Mouse (Mus musculus): ENCODE results near the gene Gm9639. TPM values are rescaled to one million over a fixed set of nuclear protein-coding genes. Genes with fewer than 3 reads are reported as not detected.
"Not testable (repeated sequence)": the region's sequence is repeated elsewhere in the genome, so short reads cannot be mapped to it uniquely, and the experiment has no call there.

Gm9639 gene
- total and polyA plus RNA-seq, 3 experiments, result not detected

GRCm38 (mm10) chr10:77798921-77799508 is 4.1 kb upstream of the Gm9639 start, which contains the start of gene Gm19668:
Gene Gm19668, minus strand, starts transcription at chr10:77799133.
- TF ChIP-seq MYB (IDR thresholded peaks at IDR 0.05; ENCODE audit: low read depth, low read length), result no peak
- TF ChIP-seq JUND (IDR thresholded peaks at IDR 0.05; ENCODE audit: low read depth, low read length), result no peak
- no peak for TF ChIP-seq CHD1 (IDR thresholded peaks at IDR 0.05; ENCODE audit: low read depth, low read length)
- no peak for TF ChIP-seq ZMIZ1 (IDR thresholded peaks at IDR 0.05; ENCODE audit: low read depth, low read length)
- no peak for TF ChIP-seq GABPA (IDR thresholded peaks at IDR 0.05; ENCODE audit: low read depth, low read length)
- TF ChIP-seq TCF12 (IDR thresholded peaks at IDR 0.05; ENCODE audit: low read depth, low read length), result no peak
- no peak for TF ChIP-seq CTCF (IDR thresholded peaks at IDR 0.05 in 2 of 3, conservative IDR thresholded peaks at IDR 0.05 in 1 of 3; ENCODE audit: control insufficient read depth in 1 of 3, insufficient read depth in 1 of 3, low read depth in 2 of 3, low read length in 3 of 3, poor library complexity in 1 of 3, severe bottlenecking in 1 of 3)
- TF ChIP-seq RAD21 (IDR thresholded peaks at IDR 0.05; ENCODE audit: low read depth, low read length), result no peak
- no peak for TF ChIP-seq HCFC1 (IDR thresholded peaks at IDR 0.05; ENCODE audit: low read depth, low read length)
- no peak for TF ChIP-seq MAZ (IDR thresholded peaks at IDR 0.05; ENCODE audit: low read depth, low read length)
- no peak for TF ChIP-seq POLR2AphosphoS2 (IDR thresholded peaks at IDR 0.05; ENCODE audit: low read length)
- no peak for TF ChIP-seq NRF1 (IDR thresholded peaks at IDR 0.05; ENCODE audit: insufficient read depth, low read depth, low read length, poor library complexity, severe bottlenecking)
- no peak for TF ChIP-seq UBTF (IDR thresholded peaks at IDR 0.05; ENCODE audit: borderline replicate concordance, insufficient read depth, low read depth, low read length)
- TF ChIP-seq TAL1 (IDR thresholded peaks at IDR 0.05; ENCODE audit: low read length), result no peak
- peaks cover 5 to 8% of the 10 kb centered on the region in 2 experiments for H3K27me3 ChIP-seq (ENCODE audit: control insufficient read depth in 1 of 2, insufficient read depth in 2 of 2, low read length in 2 of 2)
- no peak within 1 kb of the TSS for H3K4me3 ChIP-seq (ENCODE audit: control insufficient read depth in 1 of 2, insufficient read depth in 1 of 2, low read depth in 2 of 2, low read length in 2 of 2)
- H3K79me2 ChIP-seq (ENCODE audit: control insufficient read depth, insufficient read depth, low read length, poor library complexity), result no peaks in the 10 kb centered on the region
- no peak within 1 kb of the TSS for H3K9ac ChIP-seq (ENCODE audit: control insufficient read depth, low read depth, low read length, poor library complexity, severe bottlenecking)
- no peaks in the 10 kb centered on the region for H3K4me1 ChIP-seq (ENCODE audit: control insufficient read depth in 1 of 2, insufficient read depth in 2 of 2, low read length in 2 of 2)
- no peak for DNase-seq (ENCODE audit: low read depth, low spot score)
- no peaks in the 10 kb centered on the region for H3K9me3 ChIP-seq (replicated peaks; ENCODE audit: insufficient read depth, low read length)
- no peak within 1 kb of the TSS for H3K27ac ChIP-seq (ENCODE audit: control insufficient read depth, low read depth, low read length)
- H3K36me3 ChIP-seq (ENCODE audit: control insufficient read depth in 1 of 2, insufficient read depth in 2 of 2, low read length in 2 of 2), result no peaks in the 10 kb centered on the region

- H3K27me3 ChIP-seq (ENCODE audit: control insufficient read depth in 1 of 2, insufficient read depth in 2 of 2, low read length in 2 of 2); H3K9me3 ChIP-seq (replicated peaks; ENCODE audit: insufficient read depth, low read length); H3K27ac ChIP-seq (ENCODE audit: control insufficient read depth, low read depth, low read length); H3K4me3 ChIP-seq (ENCODE audit: control insufficient read depth in 1 of 2, insufficient read depth in 1 of 2, low read depth in 2 of 2, low read length in 2 of 2); H3K79me2 ChIP-seq (ENCODE audit: control insufficient read depth, insufficient read depth, low read length, poor library complexity); H3K36me3 ChIP-seq (ENCODE audit: control insufficient read depth in 1 of 2, insufficient read depth in 2 of 2, low read length in 2 of 2); H3K9ac ChIP-seq (ENCODE audit: control insufficient read depth, low read depth, low read length, poor library complexity, severe bottlenecking); H3K4me1 ChIP-seq (ENCODE audit: control insufficient read depth in 1 of 2, insufficient read depth in 2 of 2, low read length in 2 of 2); DNase-seq (ENCODE audit: low read depth, low spot score): not testable (repeated sequence)
These were observed 3.5 kb upstream of the Gm9639 start for GRCm38 (mm10) chr10:77798164-77798920.
